Mouse (Mus musculus): ENCODE measurements around the gene Ube2k. TPM values are rescaled to one million over a fixed set of nuclear protein-coding genes. Genes with fewer than 3 reads are reported as not detected.

Ube2k gene
- polyA plus RNA-seq, 1 experiment from 2014 or later, result 126 TPM

DNA sequence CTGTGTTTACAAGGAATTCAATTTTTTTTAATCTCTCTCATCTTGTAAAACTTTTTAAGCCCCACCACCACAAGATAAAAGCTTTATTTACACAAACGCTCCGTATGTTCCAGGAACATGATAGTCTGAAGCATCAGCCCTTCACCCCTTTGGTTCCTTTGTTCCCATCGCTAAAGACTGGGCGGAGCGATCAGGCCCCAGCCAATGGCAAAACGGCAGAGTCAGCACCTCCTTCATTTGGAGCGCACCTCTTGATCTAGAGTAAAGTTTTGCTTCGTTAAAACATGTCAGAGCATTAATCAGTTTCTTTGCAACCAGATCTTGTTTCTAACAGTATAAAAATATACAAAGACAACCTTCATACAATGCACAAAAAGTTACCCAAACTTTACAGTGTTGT is 31.2 kb upstream of the Ube2k start:
- Histone ChIP-seq H3K9me3 (ENCODE audit: control insufficient read depth, low read length) (no peaks in the 10 kb centered on the region), H3K4me1 (replicated peaks; ENCODE audit: control insufficient read depth, insufficient read depth, low read length) (no peaks in the 10 kb centered on the region), H3K4me3 (ENCODE audit: low read depth, low read length) (no peak overlapping the region), H3K27me3 (replicated peaks; ENCODE audit: control insufficient read depth, insufficient read depth, low read length) (no peaks in the 10 kb centered on the region), H3K4me2 (peak overlapping the region; percentile 16), H3K27ac (ENCODE audit: low read depth, low read length) (no peak overlapping the region), H3K36me3 (ENCODE audit: control insufficient read depth, insufficient read depth, low read length) (no peaks in the 10 kb centered on the region), H3K9ac (ENCODE audit: low read depth, low read length) (no peak overlapping the region)
- peak; percentile 60; the same call in 1 of the 2 replicates for ATAC-seq (replicated peaks; ENCODE audit: low FRiP score)
- DNase-seq (ENCODE audit: low spot score), result no peak
- WGBS, result 13% methylated on average over 8 of the region's 8 CpGs

- Histone ChIP-seq H3K36me3 (ENCODE audit: control insufficient read depth, insufficient read depth, low read length) (no peaks in the 10 kb centered on the region), H3K9ac (ENCODE audit: low read depth, low read length) (no peak overlapping the region), H3K4me1 (replicated peaks; ENCODE audit: control insufficient read depth, insufficient read depth, low read length) (no peaks in the 10 kb centered on the region), H3K9me3 (ENCODE audit: control insufficient read depth, low read length) (no peaks in the 10 kb centered on the region), H3K4me3 (ENCODE audit: low read depth, low read length) (no peak overlapping the region), H3K27me3 (replicated peaks; ENCODE audit: control insufficient read depth, insufficient read depth, low read length) (no peaks in the 10 kb centered on the region), H3K4me2 (no peak overlapping the region), H3K27ac (ENCODE audit: low read depth, low read length) (no peak overlapping the region)
- DNase-seq (ENCODE audit: low spot score) (no peak), ATAC-seq (replicated peaks; ENCODE audit: low FRiP score) (no peak)
- WGBS, result 77% methylated on average over 8 of the region's 8 CpGs
These were observed 28.6 kb upstream of the Ube2k start for GRCm38 (mm10) chr5:65508395-65508794.

- H3K36me3 ChIP-seq (ENCODE audit: control insufficient read depth, insufficient read depth, low read length), result no peaks in the 10 kb centered on the region
- no peak overlapping the region for H3K4me2 ChIP-seq
- H3K9me3 ChIP-seq (ENCODE audit: control insufficient read depth, low read length), result no peaks in the 10 kb centered on the region
- no peaks in the 10 kb centered on the region for H3K27me3 ChIP-seq (replicated peaks; ENCODE audit: control insufficient read depth, insufficient read depth, low read length)
- H3K4me1 ChIP-seq (replicated peaks; ENCODE audit: control insufficient read depth, insufficient read depth, low read length), result no peaks in the 10 kb centered on the region
- DNase-seq (ENCODE audit: low spot score) (no peak), ATAC-seq (replicated peaks; ENCODE audit: low FRiP score) (no peak)
- WGBS, result 77% methylated on average over 3 of the region's 3 CpGs
- no peak overlapping the region for H3K9ac ChIP-seq (ENCODE audit: low read depth, low read length)
- H3K4me3 ChIP-seq (ENCODE audit: low read depth, low read length), result no peak overlapping the region
- no peak overlapping the region for H3K27ac ChIP-seq (ENCODE audit: low read depth, low read length)
These were observed 23.5 kb upstream of the Ube2k start for GRCm38 (mm10) chr5:65513506-65513905.

GRCm38 (mm10) chr5:65514635-65515278 is 22.3 kb upstream of the Ube2k start:
- ATAC-seq (replicated peaks; ENCODE audit: low FRiP score), result no peak
- H3K36me3 ChIP-seq (ENCODE audit: control insufficient read depth, insufficient read depth, low read length), result no peaks in the 10 kb centered on the region
- 40% methylated on average over 5 of the region's 5 CpGs for WGBS

DNA sequence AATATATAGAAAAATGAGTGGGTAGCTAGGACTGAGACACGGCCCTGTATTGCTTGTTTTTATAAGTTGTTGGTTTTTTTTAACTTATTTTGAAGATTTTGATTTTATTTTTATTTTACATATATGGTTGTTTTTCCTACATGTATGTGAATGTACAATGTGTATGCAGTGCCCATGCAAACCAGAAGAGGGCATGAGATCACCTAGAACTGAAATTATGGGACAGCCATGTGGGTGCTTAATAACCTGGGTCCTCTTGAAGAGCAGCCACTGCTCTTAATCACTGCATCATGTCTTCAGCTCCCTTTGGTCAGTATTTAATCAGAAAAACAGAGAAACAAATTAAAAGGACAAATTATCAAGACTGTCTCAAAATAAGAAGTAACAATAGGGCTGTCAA is 15.2 kb upstream of the Ube2k start:
- no peaks in the 10 kb centered on the region for H3K9me3 ChIP-seq (ENCODE audit: control insufficient read depth, low read length)
- H3K27ac ChIP-seq (ENCODE audit: low read depth, low read length), result no peak overlapping the region
- no peaks in the 10 kb centered on the region for H3K4me1 ChIP-seq (replicated peaks; ENCODE audit: control insufficient read depth, insufficient read depth, low read length)
- no peak overlapping the region for H3K4me3 ChIP-seq (ENCODE audit: low read depth, low read length)
- no peak overlapping the region for H3K4me2 ChIP-seq
- no peak for ATAC-seq (replicated peaks; ENCODE audit: low FRiP score)
- no peak overlapping the region for H3K9ac ChIP-seq (ENCODE audit: low read depth, low read length)
- no peak for DNase-seq (ENCODE audit: low spot score)
- H3K27me3 ChIP-seq (replicated peaks; ENCODE audit: control insufficient read depth, insufficient read depth, low read length), result no peaks in the 10 kb centered on the region
- 77% methylated on average over 1 of the region's 1 CpGs for WGBS
- H3K36me3 ChIP-seq (ENCODE audit: control insufficient read depth, insufficient read depth, low read length), result no peaks in the 10 kb centered on the region

More at GRCm38 (mm10) chr5:65514635-65515278, 22.3 kb upstream of the Ube2k start:
- no peak for DNase-seq (ENCODE audit: low spot score)
- no peak overlapping the region for H3K27ac ChIP-seq (ENCODE audit: low read depth, low read length)
- no peaks in the 10 kb centered on the region for H3K27me3 ChIP-seq (replicated peaks; ENCODE audit: control insufficient read depth, insufficient read depth, low read length)
- no peak overlapping the region for H3K4me2 ChIP-seq
- no peaks in the 10 kb centered on the region for H3K9me3 ChIP-seq (ENCODE audit: control insufficient read depth, low read length)
- no peak overlapping the region for H3K4me3 ChIP-seq (ENCODE audit: low read depth, low read length)
- H3K9ac ChIP-seq (ENCODE audit: low read depth, low read length), result no peak overlapping the region
- no peaks in the 10 kb centered on the region for H3K4me1 ChIP-seq (replicated peaks; ENCODE audit: control insufficient read depth, insufficient read depth, low read length)

DNA sequence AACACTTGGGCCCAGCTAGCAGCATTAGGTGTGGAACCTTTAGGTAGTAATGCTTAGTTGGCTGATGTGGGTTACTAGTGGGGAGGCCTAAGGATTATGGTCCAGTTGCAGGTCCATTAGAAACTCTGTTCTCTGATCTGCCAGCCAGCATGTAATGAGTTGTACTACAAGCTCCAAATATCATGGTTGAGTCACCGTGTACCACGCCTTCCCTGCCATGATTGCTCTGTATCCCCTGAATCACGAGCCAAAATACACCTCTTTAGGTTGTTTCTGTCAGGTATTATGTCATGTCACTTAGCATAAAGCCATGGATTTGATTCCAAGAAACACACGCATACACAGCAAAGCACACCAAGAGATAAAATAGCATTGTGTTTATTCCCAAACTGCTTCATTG is 12.2 kb upstream of the Ube2k start:
- no peak overlapping the region for H3K9ac ChIP-seq (ENCODE audit: low read depth, low read length)
- no peak for DNase-seq (ENCODE audit: low spot score)
- no peak overlapping the region for H3K4me3 ChIP-seq (ENCODE audit: low read depth, low read length)
- no peaks in the 10 kb centered on the region for H3K27me3 ChIP-seq (replicated peaks; ENCODE audit: control insufficient read depth, insufficient read depth, low read length)
- 69% methylated on average over 4 of the region's 4 CpGs for WGBS
- H3K27ac ChIP-seq (ENCODE audit: low read depth, low read length), result no peak overlapping the region
- no peaks in the 10 kb centered on the region for H3K4me1 ChIP-seq (replicated peaks; ENCODE audit: control insufficient read depth, insufficient read depth, low read length)
- H3K4me2 ChIP-seq, result no peak overlapping the region
- no peaks in the 10 kb centered on the region for H3K36me3 ChIP-seq (ENCODE audit: control insufficient read depth, insufficient read depth, low read length)
- no peaks in the 10 kb centered on the region for H3K9me3 ChIP-seq (ENCODE audit: control insufficient read depth, low read length)
- no peak for ATAC-seq (replicated peaks; ENCODE audit: low FRiP score)

DNA sequence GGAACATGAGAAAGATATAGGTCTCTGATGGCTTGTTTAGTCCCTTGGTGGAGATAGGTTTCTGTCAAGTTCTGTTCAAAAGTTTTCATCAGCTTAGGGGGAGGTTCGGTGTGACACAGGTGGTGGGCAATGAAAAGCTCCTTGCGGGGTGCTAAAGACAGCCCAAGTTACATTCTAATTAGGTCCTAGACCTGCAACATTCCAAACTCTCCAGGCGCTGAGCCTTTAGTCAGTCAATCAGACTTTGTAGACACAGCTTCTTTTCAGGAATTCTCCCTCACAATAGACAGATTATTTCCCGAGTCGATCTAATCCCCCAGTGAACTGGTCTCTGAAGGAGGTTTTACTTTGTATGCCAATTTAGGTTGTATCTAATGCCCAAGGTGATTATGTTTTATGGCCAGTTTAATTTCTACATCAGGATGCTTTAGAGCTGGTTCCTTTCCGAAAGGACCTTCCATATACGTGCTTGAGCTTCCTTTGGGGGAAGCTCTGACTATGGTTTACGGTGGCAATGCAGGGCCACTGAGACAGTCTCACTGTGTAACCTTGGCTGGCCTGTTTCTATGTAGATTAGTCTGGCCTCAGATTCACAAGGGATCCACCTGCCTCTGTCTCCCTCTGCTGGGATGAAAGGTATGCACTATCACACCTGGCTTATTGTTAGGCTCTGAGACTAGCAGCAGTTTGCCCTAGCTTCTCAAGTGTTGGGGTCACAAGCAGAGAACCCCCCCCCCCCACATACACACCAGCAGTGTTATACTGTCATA is 11.2 kb upstream of the Ube2k start:
- no peak; the same call in 1 of the 2 replicates for ATAC-seq (replicated peaks; ENCODE audit: low FRiP score)
- 25% methylated on average over 8 of the region's 8 CpGs for WGBS
- no peaks in the 10 kb centered on the region for H3K9me3 ChIP-seq (ENCODE audit: control insufficient read depth, low read length)
- no peak overlapping the region for H3K9ac ChIP-seq (ENCODE audit: low read depth, low read length)
- H3K4me1 ChIP-seq (replicated peaks; ENCODE audit: control insufficient read depth, insufficient read depth, low read length), result no peaks in the 10 kb centered on the region
- no peak overlapping the region for H3K27ac ChIP-seq (ENCODE audit: low read depth, low read length)
- H3K4me2 ChIP-seq, result no peak overlapping the region
- H3K4me3 ChIP-seq (ENCODE audit: low read depth, low read length), result no peak overlapping the region
- no peak for DNase-seq (ENCODE audit: low spot score)
- no peaks in the 10 kb centered on the region for H3K27me3 ChIP-seq (replicated peaks; ENCODE audit: control insufficient read depth, insufficient read depth, low read length)
- H3K36me3 ChIP-seq (ENCODE audit: control insufficient read depth, insufficient read depth, low read length), result no peaks in the 10 kb centered on the region

DNA sequence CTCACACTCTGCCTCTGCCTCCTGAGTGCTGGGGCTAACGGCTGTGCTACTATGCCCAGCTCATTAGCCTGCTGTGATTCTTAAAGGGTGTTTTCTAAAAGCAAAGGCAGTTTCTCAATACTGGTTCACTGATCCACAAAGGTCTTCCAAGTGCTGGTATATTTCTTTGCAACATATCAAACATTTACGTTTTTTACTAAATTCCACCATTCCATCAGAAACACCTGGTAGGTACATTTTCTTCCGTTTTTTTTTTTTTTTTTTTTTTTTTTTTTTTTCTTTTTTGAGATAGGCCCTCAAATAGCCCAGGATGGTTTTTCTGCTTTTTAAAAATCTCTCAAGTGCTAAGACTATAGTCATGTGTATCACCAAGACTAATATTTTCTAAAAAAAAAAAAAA is 5.8 kb upstream of the Ube2k start:
- H3K27me3 ChIP-seq (replicated peaks; ENCODE audit: control insufficient read depth, insufficient read depth, low read length), result no peaks in the 10 kb centered on the region
- H3K9ac ChIP-seq (ENCODE audit: low read depth, low read length), result no peak overlapping the region
- H3K4me2 ChIP-seq, result no peak overlapping the region
- H3K27ac ChIP-seq (ENCODE audit: low read depth, low read length), result no peak overlapping the region
- H3K36me3 ChIP-seq (ENCODE audit: control insufficient read depth, insufficient read depth, low read length), result no peaks in the 10 kb centered on the region
- no peaks in the 10 kb centered on the region for H3K4me1 ChIP-seq (replicated peaks; ENCODE audit: control insufficient read depth, insufficient read depth, low read length)
- H3K9me3 ChIP-seq (ENCODE audit: control insufficient read depth, low read length), result no peaks in the 10 kb centered on the region
- no peak overlapping the region for H3K4me3 ChIP-seq (ENCODE audit: low read depth, low read length)
- DNase-seq (ENCODE audit: low spot score) (no peak), ATAC-seq (replicated peaks; ENCODE audit: low FRiP score) (no peak)
- 79% methylated on average over 3 of the region's 3 CpGs for WGBS

DNA sequence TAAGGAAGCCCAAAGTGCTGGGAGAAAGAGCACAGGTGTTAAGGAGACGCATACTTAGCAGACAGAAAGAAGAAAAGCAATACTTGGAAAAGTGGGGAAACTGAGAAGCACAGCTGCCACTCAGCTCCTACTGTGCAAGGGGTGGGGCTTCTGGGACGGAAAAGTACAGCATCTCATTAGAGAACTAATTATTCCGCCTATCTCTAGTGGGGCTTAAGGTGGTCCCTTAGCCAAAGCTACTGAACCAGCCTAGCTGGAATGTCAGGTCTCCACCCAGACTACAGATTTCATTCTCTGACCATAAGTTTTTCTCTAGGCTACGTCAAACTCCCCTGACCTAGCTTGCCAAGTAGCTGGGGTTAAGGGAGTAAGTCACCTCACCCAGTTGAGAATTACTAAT is 2.5 kb upstream of the Ube2k start:
- Histone ChIP-seq H3K4me3 (ENCODE audit: low read depth, low read length) (no peak overlapping the region), H3K9ac (ENCODE audit: low read depth, low read length) (no peak overlapping the region), H3K27me3 (replicated peaks; ENCODE audit: control insufficient read depth, insufficient read depth, low read length) (no peaks in the 10 kb centered on the region), H3K27ac (ENCODE audit: low read depth, low read length) (no peak overlapping the region), H3K36me3 (ENCODE audit: control insufficient read depth, insufficient read depth, low read length) (no peaks in the 10 kb centered on the region), H3K4me1 (replicated peaks; ENCODE audit: control insufficient read depth, insufficient read depth, low read length) (peaks cover 9% of the 10 kb centered on the region), H3K4me2 (no peak overlapping the region), H3K9me3 (ENCODE audit: control insufficient read depth, low read length) (no peaks in the 10 kb centered on the region)
- no peak for ATAC-seq (replicated peaks; ENCODE audit: low FRiP score)
- no peak for DNase-seq (ENCODE audit: low spot score)
- 73% methylated on average over 4 of the region's 4 CpGs for WGBS
